Mouse (Mus musculus) ES-Bruce4 (cell line): ENCODE results near the gene Kcnip3. TPM values are rescaled to one million over a fixed set of nuclear protein-coding genes. Genes with fewer than 3 reads are reported as not detected.

Source experiments
- H3K27ac ChIP-seq: 2 replicates; pipeline ENCODE4 v1.5.1; 2012; ENCODE audit warnings: low read length, inconsistent platforms; ENCODE audit not compliant: insufficient read depth
- H3K27me3 ChIP-seq: 2 replicates; pipeline ENCODE4 v1.6.1; 2012; ENCODE audit warnings: mild to moderate bottlenecking, low read length, inconsistent platforms; ENCODE audit not compliant: control insufficient read depth, poor library complexity, insufficient read depth, severe bottlenecking
- H3K36me3 ChIP-seq: 2 replicates; pipeline ENCODE4 v1.6.1; 2012; ENCODE audit warnings: inconsistent platforms, mild to moderate bottlenecking, low read length, moderate library complexity; ENCODE audit not compliant: control insufficient read depth, poor library complexity, insufficient read depth, severe bottlenecking
- H3K4me1 ChIP-seq: one replicate; pipeline ENCODE4 v1.8.1; 2011; ENCODE audit warnings: low read length; ENCODE audit not compliant: control insufficient read depth, insufficient read depth
- H3K4me3 ChIP-seq: 2 replicates; pipeline ENCODE4 v1.5.1; 2011; ENCODE audit warnings: low read depth, mild to moderate bottlenecking, low read length
- H3K9ac ChIP-seq: 2 replicates; pipeline ENCODE4 v1.6.1; 2012; ENCODE audit warnings: low read depth, mild to moderate bottlenecking, inconsistent platforms; ENCODE audit not compliant: poor library complexity, severe bottlenecking
- H3K9me3 ChIP-seq: replicated peaks from 2 replicates; pipeline ENCODE4 v1.6.1; 2012; ENCODE audit warnings: mild to moderate bottlenecking, low read length, inconsistent platforms; ENCODE audit not compliant: control insufficient read depth, poor library complexity, insufficient read depth, severe bottlenecking
- CTCF ChIP-seq: IDR thresholded peaks from one replicate; pipeline ENCODE4 v1.8.1; 2011; ENCODE audit warnings: low read depth, low read length
- EP300 ChIP-seq: IDR thresholded peaks from 2 replicates; pipeline ENCODE4 v1.6.1; 2011; ENCODE audit warnings: low read depth, low read length; ENCODE audit not compliant: insufficient read depth
- POLR2A ChIP-seq: IDR thresholded peaks from one replicate; pipeline ENCODE4 v1.8.1; 2011; ENCODE audit warnings: low read length; ENCODE audit not compliant: insufficient read depth
- polyA plus RNA-seq: library from polyadenylated mRNA; stranded (reverse); fragments of >200 nt; gene quantifications from 2 replicates; pipeline ENCODE4 v1.2.4, GENCODE M21; 2011; ENCODE audit warnings: low read depth; ENCODE audit not compliant: missing spikeins, insufficient read depth, insufficient read length

Kcnip3 gene
- 2.0 and 2.8 TPM in 2 replicates for polyA plus RNA-seq

- Histone ChIP-seq H3K4me1 (no peaks in the 10 kb centered on the region), H3K36me3 (no peaks in the 10 kb centered on the region), H3K27me3 (no peaks in the 10 kb centered on the region), H3K4me3 (peak within 1 kb of the TSS; percentile 18; the same call in 1 of the 2 replicates), H3K9me3 (no peaks in the 10 kb centered on the region), H3K27ac (no peak within 1 kb of the TSS), H3K9ac (no peak within 1 kb of the TSS)
- no peak for TF ChIP-seq CTCF
- no peak for TF ChIP-seq EP300
- TF ChIP-seq POLR2A: no peak
Measured at GRCm38 (mm10) chr2:127522006-127522441, at the start of gene Kcnip3. TSS of gene Kcnip3 (minus strand) at chr2:127522094.

GRCm38 (mm10) chr2:127559070-127559966, 37.4 kb upstream of the Kcnip3 start:
- H3K4me1 ChIP-seq: no peaks in the 10 kb centered on the region
- no peak overlapping the region for H3K4me3 ChIP-seq
- no peak overlapping the region for H3K9ac ChIP-seq
- TF ChIP-seq POLR2A (no peak), CTCF (peak; percentile 88), EP300 (no peak)
- H3K9me3 ChIP-seq: no peaks in the 10 kb centered on the region
- peaks cover 2% of the 10 kb centered on the region; the same call in 1 of the 2 replicates for H3K27me3 ChIP-seq
- H3K27ac ChIP-seq: no peak overlapping the region
- H3K36me3 ChIP-seq: no peaks in the 10 kb centered on the region

- peak; percentile 35 for TF ChIP-seq CTCF
- TF ChIP-seq EP300: no peak
- TF ChIP-seq POLR2A: no peak
- no peaks in the 10 kb centered on the region for H3K9me3 ChIP-seq
- H3K4me1 ChIP-seq: no peaks in the 10 kb centered on the region
- no peak overlapping the region for H3K9ac ChIP-seq
- H3K27ac ChIP-seq: no peak overlapping the region
- no peaks in the 10 kb centered on the region for H3K36me3 ChIP-seq
- no peaks in the 10 kb centered on the region for H3K27me3 ChIP-seq
- no peak overlapping the region for H3K4me3 ChIP-seq
Measured at GRCm38 (mm10) chr2:127551078-127551477, 29.2 kb upstream of the Kcnip3 start.

- Histone ChIP-seq H3K9ac (no peak overlapping the region), H3K9me3 (no peaks in the 10 kb centered on the region), H3K27ac (no peak overlapping the region), H3K27me3 (no peaks in the 10 kb centered on the region), H3K36me3 (no peaks in the 10 kb centered on the region), H3K4me3 (no peak overlapping the region), H3K4me1 (no peaks in the 10 kb centered on the region)
- TF ChIP-seq EP300 (no peak), POLR2A (no peak)
Measured at GRCm38 (mm10) chr2:127550446-127550845, 28.6 kb upstream of the Kcnip3 start.

GRCm38 (mm10) chr2:127549711-127550110, 27.8 kb upstream of the Kcnip3 start:
- no peaks in the 10 kb centered on the region for H3K9me3 ChIP-seq
- no peak for TF ChIP-seq CTCF
- TF ChIP-seq EP300: no peak
- no peak for TF ChIP-seq POLR2A

More at GRCm38 (mm10) chr2:127549711-127550110, 27.8 kb upstream of the Kcnip3 start:
- no peak overlapping the region for H3K4me3 ChIP-seq
- no peaks in the 10 kb centered on the region for H3K36me3 ChIP-seq
- H3K27me3 ChIP-seq: no peaks in the 10 kb centered on the region
- no peak overlapping the region for H3K27ac ChIP-seq
- no peak overlapping the region for H3K9ac ChIP-seq
- no peaks in the 10 kb centered on the region for H3K4me1 ChIP-seq
